Mouse (Mus musculus) cerebellum, adult 9-10 months (tissue): ENCODE measurements at regions not wholly inside any gene's neighbourhood (a gene's known extent, or its start where the extent isn't known, plus 50 kb on each side); places are given as distances from the start of the nearest gene placed in this dataset.

ENCODE experiments used
- DNase-seq: peaks from one replicate; pipeline ENCODE4 v3.0.0; 2022

DNA sequence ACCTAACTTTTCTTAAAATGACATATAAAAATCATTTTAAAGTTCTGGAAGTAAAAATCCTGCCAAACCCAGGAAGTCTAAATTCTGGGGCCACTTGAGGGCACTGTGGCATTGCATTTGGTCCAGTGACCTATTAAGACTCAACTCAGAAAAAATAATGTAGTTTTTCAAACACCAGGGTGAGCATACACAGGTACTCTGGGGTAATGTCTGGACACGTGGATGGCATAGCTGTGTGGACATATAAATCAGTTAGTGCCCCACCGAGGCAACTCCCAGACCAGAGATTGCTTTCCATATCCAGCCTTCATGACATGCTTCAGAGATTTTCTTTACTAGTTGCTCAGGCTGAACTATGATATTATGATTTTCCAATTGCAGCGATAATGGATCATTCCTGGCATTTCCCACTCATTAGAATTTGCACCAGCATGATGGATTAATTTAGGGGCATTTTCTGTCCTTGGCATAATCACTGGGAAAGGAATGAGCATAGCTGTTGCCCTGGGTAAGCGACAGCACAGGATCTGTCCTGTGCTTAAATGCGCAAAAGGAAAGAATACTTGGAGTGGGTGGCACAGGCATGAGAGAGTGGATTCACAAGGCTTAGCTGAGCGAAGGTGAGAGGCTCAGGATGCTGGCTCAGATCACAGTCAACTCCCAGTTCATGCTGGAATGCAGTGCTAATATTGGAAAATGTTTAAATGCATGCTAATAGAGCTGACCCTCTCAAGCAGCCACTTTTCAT lies 1526.6 kb upstream of the Cdh8 start:
- DNase-seq, result peak; percentile 2

DNA sequence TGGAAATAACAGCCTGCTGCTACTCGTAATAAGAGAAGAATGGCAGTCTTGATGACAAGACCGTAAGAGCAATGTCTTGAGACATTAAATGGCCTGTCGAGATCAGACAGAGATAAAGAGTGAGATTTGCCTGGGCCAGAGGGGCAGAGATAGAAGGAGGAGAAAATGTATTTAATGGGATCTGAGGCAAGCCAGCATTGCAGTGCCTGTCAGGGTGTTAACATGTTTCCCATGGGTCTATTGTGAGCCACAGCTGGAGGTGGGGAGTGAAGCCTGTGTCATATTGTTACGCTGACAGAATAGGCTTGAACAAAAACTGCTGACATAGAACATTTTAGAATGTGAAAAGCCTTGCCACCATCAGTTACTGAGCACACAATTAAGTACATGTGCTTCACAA lies 1523.3 kb upstream of the Cdh8 start:
- no peak for DNase-seq

DNA sequence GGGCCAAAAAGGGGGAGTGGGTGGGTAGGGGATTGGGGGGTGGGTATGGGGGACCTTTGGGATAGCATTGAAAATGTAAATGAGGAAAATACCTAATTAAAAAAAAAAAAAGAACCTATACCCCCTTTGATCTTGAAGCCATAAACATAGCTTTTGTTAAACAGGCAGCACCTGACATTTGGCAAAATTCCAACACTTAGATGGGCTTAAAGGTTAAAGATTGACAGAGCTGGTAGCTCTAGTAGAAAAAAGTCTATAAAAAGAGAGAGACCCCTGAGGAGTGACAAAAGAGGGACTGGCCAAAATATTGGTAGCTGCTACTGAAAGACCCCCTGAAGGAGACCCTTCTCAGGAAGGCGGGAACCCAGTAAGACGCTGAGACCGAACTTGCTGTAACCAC lies 1474.0 kb upstream of the Cdh8 start:
- no peak for DNase-seq

DNA sequence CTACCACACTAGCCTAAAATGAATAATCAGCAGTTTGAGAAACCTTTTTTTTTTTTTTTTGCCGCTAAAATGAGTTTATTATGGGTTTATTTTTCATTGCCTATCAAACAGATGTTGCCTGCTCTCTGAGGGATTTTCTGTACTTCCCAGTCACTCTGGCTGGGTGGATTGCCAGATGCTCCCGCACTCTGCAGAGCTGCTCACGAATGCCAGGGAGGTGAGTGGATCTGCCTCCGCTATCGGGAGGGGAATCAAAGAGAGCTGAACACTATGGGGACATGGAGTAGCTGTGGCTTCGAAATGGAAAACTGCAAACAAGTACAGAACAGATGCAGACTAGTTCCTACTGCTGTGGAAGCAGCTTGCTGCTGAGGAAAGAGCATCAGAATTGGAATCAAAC lies 1449.4 kb upstream of the Cdh8 start:
- DNase-seq, result no peak

DNA sequence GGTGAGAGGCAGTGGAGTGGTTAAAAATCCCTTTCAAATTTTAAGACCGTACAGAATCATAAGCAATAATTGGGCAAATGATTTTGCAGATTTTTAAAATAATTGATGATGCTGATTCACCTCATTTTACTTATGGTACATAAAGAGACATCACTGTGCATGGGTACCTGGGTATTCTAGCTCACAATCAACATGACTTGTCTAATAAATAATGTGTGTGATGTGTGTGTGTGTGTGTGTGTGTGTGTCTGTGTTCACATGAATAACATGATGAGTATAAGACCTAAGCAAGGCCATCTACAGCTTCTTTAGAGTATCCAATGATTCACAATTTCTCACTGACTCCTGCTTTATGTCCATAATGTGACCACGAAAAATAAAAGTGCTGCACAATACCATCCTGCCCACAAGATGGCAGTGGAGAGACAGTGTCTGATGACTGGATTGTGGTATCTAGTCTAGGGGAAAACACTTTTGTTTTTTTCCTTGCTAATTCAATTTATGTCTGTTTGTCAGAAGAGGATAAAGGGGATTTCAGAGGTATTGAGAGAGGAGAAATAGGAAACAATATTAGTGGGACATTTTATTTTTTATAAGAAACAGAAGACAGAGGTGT lies 1434.7 kb upstream of the Cdh8 start:
- peak; percentile 11 for DNase-seq
